Mouse (Mus musculus) midbrain, postnatal 0 days (tissue): ENCODE data around the gene Fbxw7. TPM values are rescaled to one million over a fixed set of nuclear protein-coding genes. Genes with fewer than 3 reads are reported as not detected.
A peak's percentile ranks its signal among the peaks of the same experiment; 100 is the strongest.

ENCODE experiments used
- ATAC-seq: fragments of 200-750 bp; cut with Nextera tagmentation; 2 replicates; pipeline ENCODE4 v1.8.0; 2017; ENCODE audit warnings: moderate number of reproducible peaks, mild to moderate bottlenecking, moderate TSS enrichment, moderate library complexity; ENCODE audit not compliant: low FRiP score
- DNase-seq: peaks from one replicate; pipeline ENCODE4 v3.0.0-alpha.2; 2015; ENCODE audit warnings: low spot score
- H3K27ac ChIP-seq: fragments of 300-500 bp; sonication (generic); 2 replicates; pipeline ENCODE4 v1.5.1; 2014; ENCODE audit warnings: low read depth, mild to moderate bottlenecking, low read length, mixed read lengths
- H3K27me3 ChIP-seq: fragments of 300-500 bp; sonication (generic); 2 replicates; pipeline ENCODE4 v1.6.1; 2014; ENCODE audit warnings: low read length, control low read depth, mixed read lengths; ENCODE audit not compliant: insufficient read depth
- H3K36me3 ChIP-seq: fragments of 300-500 bp; sonication (generic); 2 replicates; pipeline ENCODE4 v1.6.1; 2014; ENCODE audit warnings: low read length, control low read depth, mixed read lengths; ENCODE audit not compliant: insufficient read depth
- H3K4me1 ChIP-seq: fragments of 300-500 bp; sonication (generic); 2 replicates; pipeline ENCODE4 v1.6.1; 2014; ENCODE audit warnings: mild to moderate bottlenecking, control low read depth, antibody characterized with exemption, low read length, mixed read lengths; ENCODE audit not compliant: insufficient read depth
- H3K4me2 ChIP-seq: fragments of 300-500 bp; sonication (generic); 2 replicates; pipeline ENCODE4 v1.6.1; 2014; ENCODE audit warnings: low read depth, mild to moderate bottlenecking, low read length, mixed read lengths; ENCODE audit not compliant: poor library complexity, severe bottlenecking
- H3K4me3 ChIP-seq: fragments of 300-500 bp; sonication (generic); 2 replicates; pipeline ENCODE4 v1.5.1; 2014; ENCODE audit warnings: low read depth, mild to moderate bottlenecking, low read length, moderate library complexity
- H3K9ac ChIP-seq: fragments of 300-500 bp; sonication (generic); replicated peaks from 2 replicates; pipeline ENCODE4 v1.6.1; 2014; ENCODE audit warnings: mild to moderate bottlenecking, low read length, moderate library complexity, mixed read lengths; ENCODE audit not compliant: poor library complexity, severe bottlenecking
- H3K9me3 ChIP-seq: fragments of 300-500 bp; sonication (generic); 2 replicates; pipeline ENCODE4 v1.6.1; 2016; ENCODE audit warnings: low read length, control low read depth
- CTCF ChIP-seq: IDR thresholded peaks from 2 replicates; pipeline ENCODE4 v1.5.1; 2016; ENCODE audit warnings: antibody characterized with exemption, mild to moderate bottlenecking
- WGBS: fragments of 180-500 bp; shearing (Covaris S2); extraction: QIAGEN DNeasy Blood & Tissue Kit; methylation state at CpG from one replicate; pipeline ENCODE4 v1.1.7; 2014; 5-methylcytosine and 5-hydroxymethylcytosine counted together
- polyA plus RNA-seq: library from polyadenylated mRNA; unstranded; fragments of >200 nt; fragmentation: Nextera tagmentation; extraction: Ambion mirVana; gene quantifications from 2 replicates; pipeline ENCODE4 v1.2.1, GENCODE M21; 2015
- total RNA-seq: library from RNA; depleted of rRNA; stranded (reverse); fragments of >200 nt; gene quantifications from 2 replicates; pipeline ENCODE4 v1.2.3, GENCODE M21; 2014

The Fbxw7 gene
- total and polyA plus RNA-seq, 2 experiments from 2014 or later, result 34.4 to 46.9 TPM

- H3K9me3 ChIP-seq, result no peaks in the 10 kb centered on the region
- H3K4me3 ChIP-seq, result no peak overlapping the region
- H3K4me1 ChIP-seq, result no peaks in the 10 kb centered on the region
- H3K36me3 ChIP-seq, result no peaks in the 10 kb centered on the region
- TF ChIP-seq CTCF, result no peak
- H3K9ac ChIP-seq, result no peak overlapping the region
- no peak overlapping the region for H3K4me2 ChIP-seq
- H3K27me3 ChIP-seq, result no peaks in the 10 kb centered on the region
- no peak for ATAC-seq
- no peak for DNase-seq
- no peak overlapping the region for H3K27ac ChIP-seq
These were observed 6.2 kb upstream of the Fbxw7 start for GRCm38 (mm10) chr3:84808906-84809305.

DNA sequence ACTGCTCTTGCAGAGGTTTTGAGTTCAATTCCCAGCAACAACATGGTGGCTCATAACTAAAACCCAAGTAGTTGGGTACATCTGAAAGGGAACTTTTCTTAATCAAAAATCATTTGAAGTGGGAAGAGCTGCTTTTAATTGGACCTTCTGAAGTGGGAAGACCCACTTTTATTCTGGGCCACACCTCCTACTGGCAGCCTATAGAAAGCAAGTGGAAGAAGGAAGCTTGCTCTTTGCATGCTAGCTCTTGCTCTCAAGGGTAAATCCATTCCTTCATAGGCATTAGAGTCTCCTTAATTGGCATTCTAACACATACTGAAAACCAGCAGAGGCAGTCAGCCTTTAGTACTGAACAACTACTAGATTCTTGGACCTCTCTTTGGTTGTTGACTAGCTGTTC lies 4.3 kb upstream of the Fbxw7 start:
- ATAC-seq (no peak), DNase-seq (no peak)
- H3K4me2 ChIP-seq, result no peak overlapping the region
- no peak overlapping the region for H3K27ac ChIP-seq
- no peaks in the 10 kb centered on the region for H3K9me3 ChIP-seq
- H3K4me1 ChIP-seq, result no peaks in the 10 kb centered on the region; the same call in 1 of the 2 replicates
- no peak for TF ChIP-seq CTCF
- no peaks in the 10 kb centered on the region for H3K27me3 ChIP-seq
- no peak overlapping the region for H3K4me3 ChIP-seq
- no peaks in the 10 kb centered on the region for H3K36me3 ChIP-seq
- H3K9ac ChIP-seq, result no peak overlapping the region

GRCm38 (mm10) chr3:84813436-84814156 lies 1.5 kb upstream of the Fbxw7 start:
- Histone ChIP-seq H3K4me2 (peak overlapping the region; percentile 84), H3K9me3 (no peaks in the 10 kb centered on the region), H3K36me3 (no peaks in the 10 kb centered on the region), H3K9ac (peak overlapping the region; percentile 65), H3K27me3 (no peaks in the 10 kb centered on the region), H3K4me1 (no peaks in the 10 kb centered on the region; the same call in 1 of the 2 replicates), H3K4me3 (peak overlapping the region; percentile 97), H3K27ac (peak overlapping the region; percentile 80)
- under 1% methylated on average over 29 of the region's 29 CpGs for WGBS
- DNase-seq (peak; percentile 36), ATAC-seq (no peak; the same call in 1 of the 2 replicates)
- no peak for TF ChIP-seq CTCF

- Histone ChIP-seq H3K4me3 (peak overlapping the region; percentile 97), H3K27ac (peak overlapping the region; percentile 94), H3K9ac (peak overlapping the region; percentile 87), H3K4me1 (no peaks in the 10 kb centered on the region; the same call in 1 of the 2 replicates), H3K27me3 (no peaks in the 10 kb centered on the region), H3K9me3 (no peaks in the 10 kb centered on the region), H3K36me3 (no peaks in the 10 kb centered on the region), H3K4me2 (peak overlapping the region; percentile 99)
- no peak; the same call in none of the 2 replicates for TF ChIP-seq CTCF
- WGBS, result 0% methylated on average over 39 of the region's 60 CpGs
- ATAC-seq, result peak; percentile 98
- peak; percentile 99 for DNase-seq
These were observed 809 bp upstream of the Fbxw7 start for GRCm38 (mm10) chr3:84814157-84814761.

DNA sequence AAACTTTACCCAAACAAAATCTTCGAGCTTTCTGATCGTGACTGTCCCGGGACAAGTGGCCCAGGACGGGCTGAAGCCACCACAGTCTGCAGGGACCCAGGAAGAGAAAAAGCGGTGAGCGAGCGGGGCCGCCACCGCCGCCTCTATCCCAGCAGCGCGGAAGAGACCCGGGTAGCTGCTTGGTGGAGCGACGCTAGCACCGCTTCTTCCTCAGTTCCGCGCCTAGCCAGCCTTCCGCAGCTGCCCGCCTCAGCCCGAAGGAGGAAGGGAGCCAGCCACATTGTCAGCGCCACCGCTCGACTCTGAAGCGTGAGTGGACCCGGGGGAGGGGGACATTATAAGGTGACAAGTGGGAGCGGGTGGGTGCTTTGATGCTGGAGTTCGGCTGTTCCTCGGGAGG lies 393 bp downstream of the Fbxw7 start:
- ATAC-seq (no peak), DNase-seq (peak; percentile 22)
- no peak for TF ChIP-seq CTCF
- no peaks in the 10 kb centered on the region; the same call in 1 of the 2 replicates for H3K4me1 ChIP-seq
- H3K4me2 ChIP-seq, result peak overlapping the region; percentile 99
- H3K36me3 ChIP-seq, result no peaks in the 10 kb centered on the region
- H3K27ac ChIP-seq, result peak overlapping the region; percentile 94
- no peaks in the 10 kb centered on the region for H3K9me3 ChIP-seq
- H3K9ac ChIP-seq, result peak overlapping the region; percentile 87
- peak overlapping the region; percentile 97 for H3K4me3 ChIP-seq
- no peaks in the 10 kb centered on the region for H3K27me3 ChIP-seq
- under 1% methylated on average over 29 of the region's 29 CpGs for WGBS

GRCm38 (mm10) chr3:84816951-84817350 lies 1.9 kb downstream of the Fbxw7 start:
- TF ChIP-seq CTCF, result no peak
- no peaks in the 10 kb centered on the region for H3K36me3 ChIP-seq
- H3K27me3 ChIP-seq, result no peaks in the 10 kb centered on the region
- no peaks in the 10 kb centered on the region for H3K9me3 ChIP-seq
- H3K27ac ChIP-seq, result no peak overlapping the region
- H3K4me1 ChIP-seq, result no peaks in the 10 kb centered on the region; the same call in 1 of the 2 replicates
- no peak for ATAC-seq
- no peak overlapping the region for H3K4me3 ChIP-seq
- WGBS, result 78% methylated on average over 1 of the region's 1 CpGs
- H3K4me2 ChIP-seq, result no peak overlapping the region
- DNase-seq, result no peak
- H3K9ac ChIP-seq, result no peak overlapping the region
